Mouse (Mus musculus) ES-Bruce4 (cell line): ENCODE data around the gene Pagr1a.

Source experiments
- CTCF ChIP-seq: IDR thresholded peaks from one replicate; pipeline ENCODE4 v1.8.1; 2011; ENCODE audit warnings: low read depth, low read length
- POLR2A ChIP-seq: IDR thresholded peaks from one replicate; pipeline ENCODE4 v1.8.1; 2011; ENCODE audit warnings: low read length; ENCODE audit not compliant: insufficient read depth

GRCm38 (mm10) chr7:127024755-127025555 is 7.8 kb upstream of the Pagr1a start:
- TF ChIP-seq POLR2A (peak; percentile 62), CTCF (no peak)
